Mouse (Mus musculus) neural tube, embryonic 15.5 days (tissue): Measurements from ENCODE around the gene Grrp1. TPM values are rescaled to one million over a fixed set of nuclear protein-coding genes. Genes with fewer than 3 reads are reported as not detected.

Experiments
- ATAC-seq: fragments of 200-750 bp; cut with Nextera tagmentation; 2 replicates; pipeline ENCODE4 v1.8.0; 2017; ENCODE audit warnings: mild to moderate bottlenecking, moderate TSS enrichment, moderate library complexity; ENCODE audit not compliant: low FRiP score
- H3K27ac ChIP-seq: fragments of 300-500 bp; sonication (generic); replicated peaks from 2 replicates; pipeline ENCODE4 v1.5.1; 2015; ENCODE audit warnings: mild to moderate bottlenecking, inconsistent platforms
- H3K27me3 ChIP-seq: fragments of 300-500 bp; sonication (generic); replicated peaks from 2 replicates; pipeline ENCODE4 v1.6.1; 2015; ENCODE audit warnings: inconsistent platforms
- H3K36me3 ChIP-seq: fragments of 300-500 bp; sonication (generic); 2 replicates; pipeline ENCODE4 v1.6.1; 2015; ENCODE audit warnings: inconsistent platforms
- H3K4me1 ChIP-seq: fragments of 300-500 bp; sonication (generic); 2 replicates; pipeline ENCODE4 v1.6.1; 2015; ENCODE audit warnings: inconsistent platforms
- H3K4me2 ChIP-seq: fragments of 300-500 bp; sonication (generic); 2 replicates; pipeline ENCODE4 v1.6.1; 2015; ENCODE audit warnings: inconsistent platforms, mild to moderate bottlenecking, moderate library complexity
- H3K4me3 ChIP-seq: fragments of 300-500 bp; sonication (generic); replicated peaks from 2 replicates; pipeline ENCODE4 v1.5.1; 2015; ENCODE audit warnings: mild to moderate bottlenecking, inconsistent platforms
- H3K9ac ChIP-seq: fragments of 300-500 bp; sonication (generic); replicated peaks from 2 replicates; pipeline ENCODE4 v1.6.1; 2015; ENCODE audit warnings: mild to moderate bottlenecking, inconsistent platforms
- H3K9me3 ChIP-seq: fragments of 300-500 bp; sonication (generic); replicated peaks from 2 replicates; pipeline ENCODE4 v1.6.1; 2016; ENCODE audit warnings: inconsistent platforms
- WGBS: fragments of 180-500 bp; shearing (Covaris S2); methylation state at CpG from one replicate; pipeline ENCODE4 v1.1.7; 2015; ENCODE audit warnings: mixed read lengths; 5-methylcytosine and 5-hydroxymethylcytosine counted together
- polyA plus RNA-seq: library from polyadenylated mRNA; unstranded; fragments of >200 nt; fragmentation: Nextera tagmentation; extraction: Ambion mirVana; gene quantifications from 2 replicates; pipeline ENCODE4 v1.2.1, GENCODE M21; 2015

Grrp1 gene
- polyA plus RNA-seq, 1 experiment from 2014 or later = 17.0 TPM

GRCm38 (mm10) chr4:134237582-134238278, 16.2 kb downstream of the Grrp1 start:
- no peak overlapping the region for H3K27ac ChIP-seq
- peak overlapping the region; percentile 43 for H3K4me2 ChIP-seq
- WGBS = 31% methylated on average over 19 of the region's 19 CpGs
- H3K9me3 ChIP-seq = no peaks in the 10 kb centered on the region
- 0 out of 2 replicates have a peak, but pooled peaks have one; percentile 17 for ATAC-seq
- H3K9ac ChIP-seq = no peak overlapping the region
- H3K4me1 ChIP-seq = peaks cover 11% of the 10 kb centered on the region
- no peaks in the 10 kb centered on the region for H3K36me3 ChIP-seq
- H3K27me3 ChIP-seq = peaks cover 23% of the 10 kb centered on the region
- peak overlapping the region; percentile 13; the same call in 1 of the 2 replicates for H3K4me3 ChIP-seq

GRCm38 (mm10) chr4:134234876-134235275, 19.0 kb downstream of the Grrp1 start:
- no peak overlapping the region for H3K9ac ChIP-seq
- no peaks in the 10 kb centered on the region for H3K36me3 ChIP-seq
- no peak overlapping the region for H3K4me2 ChIP-seq
- ATAC-seq = no peak
- no peaks in the 10 kb centered on the region for H3K9me3 ChIP-seq
- WGBS = 82% methylated on average over 5 of the region's 5 CpGs
- H3K4me1 ChIP-seq = peaks cover 11% of the 10 kb centered on the region
- peaks cover 23% of the 10 kb centered on the region for H3K27me3 ChIP-seq
- no peak overlapping the region for H3K4me3 ChIP-seq
- H3K27ac ChIP-seq = no peak overlapping the region

- H3K27ac ChIP-seq = no peak overlapping the region
- no peaks in the 10 kb centered on the region for H3K4me1 ChIP-seq
- H3K36me3 ChIP-seq = no peaks in the 10 kb centered on the region
- H3K27me3 ChIP-seq = no peaks in the 10 kb centered on the region
- no peak overlapping the region for H3K4me2 ChIP-seq
- no peaks in the 10 kb centered on the region for H3K9me3 ChIP-seq
- ATAC-seq = no peak
- no peak overlapping the region for H3K4me3 ChIP-seq
- WGBS = 44% methylated on average over 8 of the region's 8 CpGs
- no peak overlapping the region for H3K9ac ChIP-seq
Measured at GRCm38 (mm10) chr4:134230431-134230830, 23.5 kb downstream of the Grrp1 start.

GRCm38 (mm10) chr4:134227194-134227593, 26.7 kb downstream of the Grrp1 start, which contains the start of gene Catsper4:
TSS of gene Catsper4 (minus strand) at chr4:134227383.
- Histone ChIP-seq H3K9ac (no peak within 1 kb of the TSS), H3K27ac (no peak within 1 kb of the TSS), H3K9me3 (no peaks in the 10 kb centered on the region), H3K36me3 (no peaks in the 10 kb centered on the region), H3K4me1 (no peaks in the 10 kb centered on the region), H3K4me3 (no peak within 1 kb of the TSS), H3K4me2 (no peak within 1 kb of the TSS), H3K27me3 (no peaks in the 10 kb centered on the region)
- ATAC-seq = no peak
- WGBS = 71% methylated on average over 8 of the region's 8 CpGs

- no peaks in the 10 kb centered on the region for H3K9me3 ChIP-seq
- no peaks in the 10 kb centered on the region for H3K27me3 ChIP-seq
- WGBS = 64% methylated on average over 11 of the region's 11 CpGs
- H3K36me3 ChIP-seq = no peaks in the 10 kb centered on the region
- no peak for ATAC-seq
- no peak overlapping the region for H3K4me2 ChIP-seq
- no peak overlapping the region for H3K27ac ChIP-seq
- H3K4me3 ChIP-seq = no peak overlapping the region
- H3K9ac ChIP-seq = no peak overlapping the region
- no peaks in the 10 kb centered on the region for H3K4me1 ChIP-seq
Measured at GRCm38 (mm10) chr4:134222793-134223600, 30.9 kb downstream of the Grrp1 start.

- ATAC-seq = no peak
- H3K4me3 ChIP-seq = no peak overlapping the region
- no peaks in the 10 kb centered on the region for H3K36me3 ChIP-seq
- H3K4me2 ChIP-seq = no peak overlapping the region
- no peaks in the 10 kb centered on the region for H3K27me3 ChIP-seq
- no peak overlapping the region for H3K27ac ChIP-seq
- no peaks in the 10 kb centered on the region for H3K9me3 ChIP-seq
- H3K9ac ChIP-seq = no peak overlapping the region
- WGBS = 65% methylated on average over 6 of the region's 6 CpGs
- H3K4me1 ChIP-seq = no peaks in the 10 kb centered on the region
Measured at GRCm38 (mm10) chr4:134206488-134207053, 47.3 kb downstream of the Grrp1 start.

- Histone ChIP-seq H3K9me3 (no peaks in the 10 kb centered on the region), H3K36me3 (no peaks in the 10 kb centered on the region), H3K4me1 (no peaks in the 10 kb centered on the region), H3K9ac (no peak overlapping the region), H3K27me3 (no peaks in the 10 kb centered on the region), H3K4me2 (no peak overlapping the region), H3K27ac (no peak overlapping the region), H3K4me3 (no peak overlapping the region)
- 89% methylated on average over 17 of the region's 17 CpGs for WGBS
- no peak for ATAC-seq
Measured at GRCm38 (mm10) chr4:134203340-134203896, 50.5 kb downstream of the Grrp1 start.

GRCm38 (mm10) chr4:134202904-134203303, 51.0 kb downstream of the Grrp1 start, which contains the start of gene Gm7534:
TSS of gene Gm7534 (minus strand) at chr4:134203004.
- Histone ChIP-seq H3K9me3 (no peaks in the 10 kb centered on the region), H3K4me2 (no peak within 1 kb of the TSS), H3K36me3 (no peaks in the 10 kb centered on the region), H3K27me3 (no peaks in the 10 kb centered on the region), H3K4me3 (no peak within 1 kb of the TSS), H3K9ac (no peak within 1 kb of the TSS), H3K4me1 (no peaks in the 10 kb centered on the region), H3K27ac (no peak within 1 kb of the TSS)
- 96% methylated on average over 4 of the region's 4 CpGs for WGBS
- ATAC-seq = no peak

Other genes starting within 250 kb of the Grrp1 start
- 0.19 and 0.37 TPM in 2 replicates for gene Lin28a, start 235.3 kb downstream of the Grrp1 start, polyA plus RNA-seq
- gene Zfp683, start 200.3 kb downstream of the Grrp1 start, polyA plus RNA-seq = not detected in 2 replicates
- 2.5 and 3.7 TPM in 2 replicates for gene Crybg2, start 193.3 kb downstream of the Grrp1 start, polyA plus RNA-seq
- 5.6 and 29.0 TPM in 2 replicates for gene Cd52, start 159.0 kb downstream of the Grrp1 start, polyA plus RNA-seq
- gene Ubxn11, start 151.5 kb downstream of the Grrp1 start, polyA plus RNA-seq = 16.2 and 19.4 TPM in 2 replicates
- 436 and 479 TPM in 2 replicates for gene Sh3bgrl3, start 125.3 kb downstream of the Grrp1 start, polyA plus RNA-seq
- 18.9 and 34.8 TPM in 2 replicates for gene Cep85, start 67.0 kb downstream of the Grrp1 start, polyA plus RNA-seq
- gene Gm7534, start 51.1 kb downstream of the Grrp1 start, polyA plus RNA-seq = not detected in 2 replicates
- not detected in 2 replicates for gene Catsper4, start 26.7 kb downstream of the Grrp1 start, polyA plus RNA-seq
- 0.20 and 1.4 TPM in 2 replicates for gene Cnksr1, start 15.7 kb downstream of the Grrp1 start, polyA plus RNA-seq
- gene E130218I03Rik, start 10.4 kb downstream of the Grrp1 start, polyA plus RNA-seq = 0.42 TPM in 1 of 2 replicates, not detected in the other
- gene Zfp593, start 8.5 kb downstream of the Grrp1 start, polyA plus RNA-seq = 13.9 and 14.8 TPM in 2 replicates
- not detected in 2 replicates for gene Gm30191, start 7.2 kb downstream of the Grrp1 start, polyA plus RNA-seq
- gene Pdik1l, start 33.8 kb upstream of the Grrp1 start, polyA plus RNA-seq = 32.1 and 33.9 TPM in 2 replicates
- gene Trim63, start 61.0 kb upstream of the Grrp1 start, polyA plus RNA-seq = 1.2 and 1.4 TPM in 2 replicates
- 0.14 and 0.20 TPM in 2 replicates for gene Slc30a2, start 89.1 kb upstream of the Grrp1 start, polyA plus RNA-seq
- 0.75 and 1.2 TPM in 2 replicates for gene Extl1, start 129.7 kb upstream of the Grrp1 start, polyA plus RNA-seq
- gene Pafah2, start 142.2 kb upstream of the Grrp1 start, polyA plus RNA-seq = 7.5 and 8.9 TPM in 2 replicates
- gene Stmn1, start 214.2 kb upstream of the Grrp1 start, polyA plus RNA-seq = 4,048 and 4,915 TPM in 2 replicates
- gene Paqr7, start 242.6 kb upstream of the Grrp1 start, polyA plus RNA-seq = 30.5 and 35.2 TPM in 2 replicates